Mouse (Mus musculus) ES-Bruce4 (cell line): ENCODE results near the gene Acer3.

Experiments used
- CTCF ChIP-seq: IDR thresholded peaks from one replicate; pipeline ENCODE4 v1.8.1; 2011; ENCODE audit warnings: low read depth, low read length
- EP300 ChIP-seq: IDR thresholded peaks from 2 replicates; pipeline ENCODE4 v1.6.1; 2011; ENCODE audit warnings: low read depth, low read length; ENCODE audit not compliant: insufficient read depth
- POLR2A ChIP-seq: IDR thresholded peaks from one replicate; pipeline ENCODE4 v1.8.1; 2011; ENCODE audit warnings: low read length; ENCODE audit not compliant: insufficient read depth

- TF ChIP-seq POLR2A (no peak), CTCF (no peak), EP300 (no peak)
Measured at GRCm38 (mm10) chr7:98322415-98322814, 1.4 kb upstream of the Acer3 start.
